Mouse (Mus musculus) lung, embryonic 16.5 days (tissue): ENCODE measurements around the gene AI661453. TPM values are rescaled to one million over a fixed set of nuclear protein-coding genes. Genes with fewer than 3 reads are reported as not detected.
A peak's percentile ranks its signal among the peaks of the same experiment; 100 is the strongest.

Source experiments
- ATAC-seq: fragments of 200-750 bp; cut with Nextera tagmentation; 2 replicates; pipeline ENCODE4 v1.8.0; 2017; ENCODE audit warnings: low read depth, mild to moderate bottlenecking, moderate library complexity
- H3K27ac ChIP-seq: fragments of 300-500 bp; sonication (generic); 2 replicates; pipeline ENCODE4 v1.5.1; 2014; ENCODE audit warnings: mild to moderate bottlenecking, control low read depth, low read length
- H3K27me3 ChIP-seq: fragments of 300-500 bp; sonication (generic); 2 replicates; pipeline ENCODE4 v1.6.1; 2014; ENCODE audit warnings: low read depth, low read length, mixed read lengths; ENCODE audit not compliant: control insufficient read depth, insufficient read depth
- H3K36me3 ChIP-seq: fragments of 300-500 bp; sonication (generic); 2 replicates; pipeline ENCODE4 v1.6.1; 2014; ENCODE audit warnings: low read length; ENCODE audit not compliant: control insufficient read depth, insufficient read depth
- H3K4me1 ChIP-seq: fragments of 300-500 bp; sonication (generic); replicated peaks from 2 replicates; pipeline ENCODE4 v1.6.1; 2014; ENCODE audit warnings: low read length, mixed read lengths; ENCODE audit not compliant: control insufficient read depth, insufficient read depth
- H3K4me2 ChIP-seq: fragments of 300-500 bp; sonication (generic); 2 replicates; pipeline ENCODE4 v1.6.1; 2014; ENCODE audit warnings: low read depth, low read length, control low read depth
- H3K4me3 ChIP-seq: fragments of 300-500 bp; sonication (generic); 2 replicates; pipeline ENCODE4 v1.5.1; 2014; ENCODE audit warnings: mild to moderate bottlenecking, low read length, control low read depth
- H3K9ac ChIP-seq: fragments of 300-500 bp; sonication (generic); 2 replicates; pipeline ENCODE4 v1.6.1; 2014; ENCODE audit warnings: low read length, control low read depth
- H3K9me3 ChIP-seq: fragments of 300-500 bp; sonication (generic); 2 replicates; pipeline ENCODE4 v1.6.1; 2016; ENCODE audit warnings: low read length; ENCODE audit not compliant: control insufficient read depth
- WGBS: fragments of 180-500 bp; shearing (Covaris S2); extraction: QIAGEN DNeasy Blood & Tissue Kit; methylation state at CpG from one replicate; pipeline ENCODE4 v1.1.7; 2014; 5-methylcytosine and 5-hydroxymethylcytosine counted together
- polyA plus RNA-seq: library from polyadenylated mRNA; unstranded; fragments of >200 nt; fragmentation: Nextera tagmentation; extraction: Ambion mirVana; gene quantifications from 2 replicates; pipeline ENCODE4 v1.2.1, GENCODE M21; 2015

Gene AI661453
- polyA plus RNA-seq, 1 experiment from 2014 or later: 1.8 TPM

DNA sequence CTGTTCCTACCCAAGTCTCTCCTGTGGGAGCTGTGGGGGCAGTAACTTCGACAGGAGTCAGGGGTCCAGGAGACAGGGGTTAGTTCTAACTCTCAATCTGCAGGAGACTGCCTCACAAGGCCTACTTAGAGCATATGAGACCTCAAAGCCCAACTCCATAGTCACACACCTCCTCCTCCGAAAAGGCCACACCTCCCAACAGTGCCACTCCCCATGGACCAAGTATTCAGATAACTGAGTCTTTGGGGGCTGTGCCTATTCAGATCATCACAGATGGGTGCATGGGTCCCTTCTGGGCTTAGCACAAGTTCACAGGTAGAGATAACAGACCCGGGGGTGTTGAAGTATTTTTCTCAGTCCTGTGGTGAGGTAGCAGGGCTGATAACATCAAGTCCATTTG is 25.3 kb downstream of the AI661453 start:
- no peak overlapping the region for H3K4me2 ChIP-seq
- no peak overlapping the region for H3K4me3 ChIP-seq
- ATAC-seq: no peak
- H3K27me3 ChIP-seq: no peaks in the 10 kb centered on the region
- WGBS: 40% methylated on average over 3 of the region's 3 CpGs
- peaks cover 17% of the 10 kb centered on the region for H3K4me1 ChIP-seq
- H3K9ac ChIP-seq: no peak overlapping the region
- no peaks in the 10 kb centered on the region for H3K36me3 ChIP-seq
- no peaks in the 10 kb centered on the region for H3K9me3 ChIP-seq
- peak overlapping the region; percentile 40 for H3K27ac ChIP-seq

DNA sequence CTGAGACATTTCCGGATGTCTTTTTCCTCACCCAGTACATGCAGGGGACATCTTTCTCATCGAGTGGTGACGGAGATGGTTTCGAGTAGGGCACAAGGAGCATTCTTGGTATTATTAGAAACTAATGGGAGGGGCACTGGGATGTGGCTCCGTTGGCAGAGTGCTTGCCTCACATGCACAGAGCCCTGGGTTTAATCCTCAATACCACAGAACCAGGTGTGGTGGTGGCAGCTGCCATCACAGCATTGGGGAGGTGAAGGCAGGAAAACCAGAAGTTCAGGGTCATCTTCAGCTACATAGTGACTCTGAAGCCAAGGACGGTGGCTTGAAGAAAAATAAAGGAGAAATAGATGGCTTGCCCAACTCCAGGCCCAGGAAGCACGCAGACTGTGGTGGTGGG is 25.8 kb downstream of the AI661453 start:
- peak overlapping the region; percentile 40 for H3K27ac ChIP-seq
- H3K9ac ChIP-seq: no peak overlapping the region
- peaks cover 17% of the 10 kb centered on the region for H3K4me1 ChIP-seq
- no peaks in the 10 kb centered on the region for H3K9me3 ChIP-seq
- WGBS: 53% methylated on average over 7 of the region's 7 CpGs
- no peak overlapping the region for H3K4me3 ChIP-seq
- peaks cover 2% of the 10 kb centered on the region; the same call in 1 of the 2 replicates for H3K27me3 ChIP-seq
- no peaks in the 10 kb centered on the region for H3K36me3 ChIP-seq
- H3K4me2 ChIP-seq: no peak overlapping the region
- ATAC-seq: no peak

DNA sequence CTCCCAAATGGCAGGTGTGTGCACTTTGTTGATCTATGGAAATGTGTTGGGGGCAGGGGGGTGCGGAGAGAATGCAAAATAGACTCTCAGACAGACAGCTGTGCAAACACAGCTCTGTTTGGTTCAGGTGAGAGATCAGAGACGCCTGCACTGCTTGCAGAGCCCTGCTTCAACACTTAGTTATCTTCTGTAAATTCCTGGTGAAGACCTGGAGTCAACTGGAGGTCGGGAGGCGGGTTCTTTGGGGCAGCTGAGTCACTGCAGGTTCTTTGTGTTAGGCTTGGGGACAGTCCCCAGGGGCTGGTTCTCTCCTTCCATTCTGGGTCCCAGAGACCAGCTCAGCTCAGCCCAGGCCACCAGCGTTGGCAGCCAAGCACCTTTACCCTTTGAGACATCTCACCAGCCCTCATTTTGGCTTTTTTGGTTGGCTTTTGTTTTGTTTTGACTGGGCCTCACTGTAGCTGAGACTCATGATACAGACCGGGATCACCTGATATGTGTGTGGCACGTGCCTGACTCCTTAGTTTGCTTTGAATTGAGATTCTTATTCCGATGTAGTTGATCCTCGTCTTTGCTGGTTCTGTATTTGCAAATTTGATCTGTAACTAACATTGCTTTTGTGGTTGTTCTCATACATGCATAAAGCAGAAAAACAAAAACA is 26.4 kb downstream of the AI661453 start:
- Histone ChIP-seq H3K4me1 (peaks cover 17% of the 10 kb centered on the region), H3K4me3 (no peak overlapping the region), H3K9ac (no peak overlapping the region), H3K36me3 (no peaks in the 10 kb centered on the region), H3K27me3 (peaks cover 6% of the 10 kb centered on the region), H3K9me3 (no peaks in the 10 kb centered on the region), H3K27ac (peak overlapping the region; percentile 40), H3K4me2 (no peak overlapping the region)
- peak; percentile 62; the same call in 1 of the 2 replicates for ATAC-seq
- WGBS: 24% methylated on average over 9 of the region's 9 CpGs

DNA sequence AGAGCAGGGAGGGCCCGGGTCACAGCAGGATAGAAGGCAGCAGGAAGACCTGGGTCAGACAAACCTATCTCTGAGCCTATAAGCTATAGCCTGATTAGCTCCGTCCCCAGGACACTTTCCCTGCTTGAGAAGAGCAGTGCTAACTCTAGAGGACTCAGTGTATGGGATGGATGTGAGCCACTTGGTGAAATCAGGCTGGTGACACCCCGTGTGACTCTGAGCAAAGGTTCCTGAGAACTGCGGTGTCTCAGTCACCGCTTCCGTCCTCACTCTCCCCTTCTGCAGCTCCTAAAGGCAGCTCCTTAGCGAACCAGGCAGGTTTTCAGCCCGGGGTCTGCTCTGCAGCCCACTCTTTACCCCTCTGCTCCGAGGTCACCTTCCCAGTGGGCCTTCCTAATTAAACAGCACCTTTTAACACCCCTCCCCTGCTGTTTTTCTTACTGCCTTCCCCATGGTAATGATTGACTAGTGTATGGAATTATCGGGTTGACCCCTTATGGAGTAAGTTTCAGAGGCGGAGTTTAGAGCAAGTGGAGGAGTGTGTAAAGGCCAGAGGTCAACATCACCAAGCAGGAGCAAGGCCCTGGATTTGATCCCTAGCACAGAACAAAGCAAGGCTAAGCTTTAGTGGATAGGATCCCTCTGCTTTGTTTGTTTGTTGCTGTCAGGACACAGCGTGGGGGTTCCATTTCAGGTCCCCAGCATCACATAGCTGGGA is 28.0 kb downstream of the AI661453 start:
- Histone ChIP-seq H3K4me2 (no peak overlapping the region), H3K9me3 (no peaks in the 10 kb centered on the region), H3K9ac (no peak overlapping the region), H3K4me3 (no peak overlapping the region), H3K36me3 (no peaks in the 10 kb centered on the region), H3K4me1 (peaks cover 23% of the 10 kb centered on the region), H3K27ac (no peak overlapping the region), H3K27me3 (peaks cover 9% of the 10 kb centered on the region)
- 34% methylated on average over 12 of the region's 12 CpGs for WGBS
- no peak for ATAC-seq

DNA sequence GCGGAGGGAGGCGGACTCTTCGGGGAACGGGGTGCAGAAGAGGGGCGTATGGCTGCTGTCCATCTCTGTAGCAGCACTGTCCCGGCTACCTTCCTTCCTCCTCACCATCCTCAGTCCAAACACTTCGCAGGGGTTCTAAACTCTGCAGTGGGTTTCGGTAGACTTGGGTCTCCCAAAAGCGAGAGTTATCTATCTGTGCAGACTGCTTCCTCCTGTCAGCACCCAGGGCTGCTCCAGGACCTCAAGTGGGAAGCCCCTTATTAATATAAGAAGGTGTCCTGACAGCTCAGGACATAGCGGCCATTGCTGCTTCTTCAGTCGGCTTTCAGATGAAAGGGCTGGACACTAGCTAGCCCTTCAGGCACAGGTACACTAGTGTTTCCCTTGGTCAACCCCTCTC is 28.6 kb downstream of the AI661453 start:
- peaks cover 23% of the 10 kb centered on the region for H3K4me1 ChIP-seq
- no peaks in the 10 kb centered on the region for H3K36me3 ChIP-seq
- H3K27me3 ChIP-seq: peaks cover 9% of the 10 kb centered on the region
- no peak for ATAC-seq
- H3K9ac ChIP-seq: no peak overlapping the region
- WGBS: 64% methylated on average over 11 of the region's 11 CpGs
- H3K9me3 ChIP-seq: no peaks in the 10 kb centered on the region
- H3K4me2 ChIP-seq: no peak overlapping the region
- H3K27ac ChIP-seq: no peak overlapping the region
- no peak overlapping the region for H3K4me3 ChIP-seq

DNA sequence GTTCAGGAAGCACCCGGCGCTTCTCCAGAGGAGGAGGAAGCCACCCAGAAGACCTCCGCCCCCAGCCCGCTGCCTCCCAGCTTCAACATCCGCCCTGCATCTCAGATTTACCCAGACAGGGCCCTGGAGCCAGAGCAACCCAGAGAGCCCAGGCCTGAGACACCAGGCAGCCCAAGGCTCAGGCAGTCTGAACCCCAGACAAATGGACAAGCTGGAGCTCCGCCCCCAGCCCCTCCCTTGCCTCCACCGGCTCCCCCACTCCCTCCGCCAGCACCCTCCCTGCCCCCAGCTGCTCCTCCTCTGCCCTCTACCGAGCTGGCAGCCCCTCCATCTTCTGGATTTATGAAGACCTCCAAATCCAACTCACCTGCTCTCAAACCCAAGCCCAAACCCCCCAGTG is 29.9 kb downstream of the AI661453 start:
- Histone ChIP-seq H3K9ac (no peak overlapping the region), H3K9me3 (no peaks in the 10 kb centered on the region), H3K36me3 (no peaks in the 10 kb centered on the region), H3K27ac (no peak overlapping the region), H3K4me3 (no peak overlapping the region), H3K4me1 (peaks cover 28% of the 10 kb centered on the region), H3K4me2 (no peak overlapping the region), H3K27me3 (peaks cover 9% of the 10 kb centered on the region)
- ATAC-seq: no peak
- 37% methylated on average over 8 of the region's 9 CpGs for WGBS

DNA sequence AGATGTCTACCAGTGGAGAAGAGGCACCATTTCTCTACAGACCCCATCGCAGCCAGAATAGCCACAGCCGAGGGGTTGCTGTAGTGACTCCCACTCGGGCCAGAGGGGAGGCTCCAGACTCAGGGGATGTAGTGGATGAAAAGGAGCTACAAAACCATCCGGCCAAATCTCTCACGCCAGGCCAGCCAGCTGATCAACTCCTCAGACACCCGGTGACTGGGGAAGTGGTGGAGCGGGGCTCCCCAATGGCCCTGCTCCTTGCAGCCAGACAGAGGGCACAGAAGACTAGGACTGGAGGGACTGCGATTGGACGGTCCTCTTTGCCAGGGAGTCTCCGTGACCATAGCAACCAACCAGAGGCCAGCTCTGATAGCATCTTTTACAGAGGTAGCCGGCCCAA is 31.2 kb downstream of the AI661453 start:
- H3K27ac ChIP-seq: no peak overlapping the region
- no peak for ATAC-seq
- peaks cover 9% of the 10 kb centered on the region for H3K27me3 ChIP-seq
- H3K9ac ChIP-seq: no peak overlapping the region
- no peak overlapping the region for H3K4me2 ChIP-seq
- no peak overlapping the region for H3K4me3 ChIP-seq
- H3K9me3 ChIP-seq: no peaks in the 10 kb centered on the region
- WGBS: 68% methylated on average over 11 of the region's 11 CpGs
- peaks cover 19% of the 10 kb centered on the region for H3K4me1 ChIP-seq
- H3K36me3 ChIP-seq: no peaks in the 10 kb centered on the region

DNA sequence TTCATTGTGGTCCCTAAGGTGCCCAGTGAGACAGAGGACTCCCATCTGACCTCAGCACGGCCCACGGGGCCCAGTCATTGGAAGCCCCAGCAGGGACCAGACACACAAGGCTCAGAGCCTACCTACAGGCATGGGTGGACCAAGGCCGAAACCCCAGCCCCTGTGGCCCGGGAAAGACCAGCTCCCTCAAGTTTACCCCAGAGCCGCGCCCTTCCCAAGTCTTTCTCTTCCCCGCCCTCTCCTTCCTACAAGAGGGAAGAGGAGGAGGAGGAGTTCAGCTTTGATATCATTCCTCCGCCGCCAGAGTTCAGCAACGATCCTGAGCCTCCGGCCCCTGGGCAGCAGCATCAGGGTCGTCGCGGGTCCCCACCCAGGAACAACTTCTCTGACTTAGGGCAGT is 31.6 kb downstream of the AI661453 start:
- Histone ChIP-seq H3K27me3 (peaks cover 9% of the 10 kb centered on the region), H3K4me2 (peak overlapping the region; percentile 37; the same call in 1 of the 2 replicates), H3K4me1 (peaks cover 16% of the 10 kb centered on the region), H3K27ac (no peak overlapping the region), H3K9ac (peak overlapping the region; percentile 50), H3K9me3 (no peaks in the 10 kb centered on the region), H3K36me3 (no peaks in the 10 kb centered on the region), H3K4me3 (peak overlapping the region; percentile 28)
- 28% methylated on average over 12 of the region's 14 CpGs for WGBS
- no peak for ATAC-seq

DNA sequence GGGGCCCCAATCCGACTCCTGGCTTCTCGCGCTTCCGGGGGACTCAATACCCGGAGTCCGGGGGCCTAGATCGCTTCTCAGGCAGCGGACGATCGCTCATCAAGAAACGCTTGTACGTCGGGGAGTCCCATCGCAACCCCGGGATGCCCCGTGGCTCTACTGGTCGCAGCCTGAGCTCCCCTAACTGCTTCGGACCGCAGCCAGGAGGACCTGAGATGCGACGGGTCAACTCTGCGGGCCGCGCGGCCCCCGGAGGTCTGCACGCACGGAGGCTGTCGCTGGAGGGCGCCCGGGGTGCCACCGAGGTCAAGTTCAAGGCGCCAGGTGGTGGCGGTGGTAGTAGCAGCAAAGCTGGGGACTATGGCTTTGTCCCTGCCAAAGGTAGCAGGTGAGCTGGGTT is 32.1 kb downstream of the AI661453 start:
- ATAC-seq: no peak
- Histone ChIP-seq H3K4me3 (peak overlapping the region; percentile 28), H3K4me2 (peak overlapping the region; percentile 37; the same call in 1 of the 2 replicates), H3K27me3 (peaks cover 9% of the 10 kb centered on the region), H3K9ac (peak overlapping the region; percentile 50), H3K9me3 (no peaks in the 10 kb centered on the region), H3K27ac (no peak overlapping the region), H3K36me3 (no peaks in the 10 kb centered on the region), H3K4me1 (peaks cover 13% of the 10 kb centered on the region)
- 22% methylated on average over 34 of the region's 34 CpGs for WGBS
